Mouse (Mus musculus): ENCODE measurements around the gene Fbrs.
A peak's percentile ranks its signal among the peaks of the same experiment; 100 is the strongest.
"Not testable (repeated sequence)": the region's sequence is repeated elsewhere in the genome, so short reads cannot be mapped to it uniquely, and the experiment has no call there.

Fbrs gene

GRCm38 (mm10) chr7:127478635-127479317 is at the start of gene Fbrs:
Gene Fbrs, plus strand, starts transcription at chr7:127479199.
- ATAC-seq (ENCODE audit: low TSS enrichment): peak; percentile 51

GRCm38 (mm10) chr7:127435206-127435605 is 43.8 kb upstream of the Fbrs start:
- ATAC-seq (ENCODE audit: low TSS enrichment): no peak

GRCm38 (mm10) chr7:127437724-127438123 is 41.3 kb upstream of the Fbrs start:
- no peak for ATAC-seq (ENCODE audit: low TSS enrichment)

- no peak for ATAC-seq (ENCODE audit: low TSS enrichment)
Measured at GRCm38 (mm10) chr7:127443976-127444375, 35.0 kb upstream of the Fbrs start.

- peak; percentile 82 for ATAC-seq (ENCODE audit: low TSS enrichment)
Measured at GRCm38 (mm10) chr7:127448521-127449300, 30.3 kb upstream of the Fbrs start, which contains the start of gene Zfp689. Gene Zfp689, minus strand, starts transcription at chr7:127449158.

- ATAC-seq (ENCODE audit: low TSS enrichment): no peak
Measured at GRCm38 (mm10) chr7:127449966-127450365, 29.0 kb upstream of the Fbrs start.

- ATAC-seq (ENCODE audit: low TSS enrichment): no peak
Measured at GRCm38 (mm10) chr7:127453056-127453455, 25.9 kb upstream of the Fbrs start.

GRCm38 (mm10) chr7:127454905-127455304 is 24.1 kb upstream of the Fbrs start:
- ATAC-seq (ENCODE audit: low TSS enrichment): no peak

- ATAC-seq (ENCODE audit: low TSS enrichment): not testable (repeated sequence)
Measured at GRCm38 (mm10) chr7:127458371-127459122, 20.5 kb upstream of the Fbrs start.

GRCm38 (mm10) chr7:127459311-127459710 is 19.7 kb upstream of the Fbrs start, which contains the start of gene Prr14:
Gene Prr14, plus strand, starts transcription at chr7:127459611.
- ATAC-seq (ENCODE audit: low TSS enrichment): not testable (repeated sequence)

GRCm38 (mm10) chr7:127465191-127465590 is 13.8 kb upstream of the Fbrs start:
- no peak for ATAC-seq (ENCODE audit: low TSS enrichment)

GRCm38 (mm10) chr7:127465670-127466069 is 13.3 kb upstream of the Fbrs start:
- ATAC-seq (ENCODE audit: low TSS enrichment): not testable (repeated sequence)

- ATAC-seq (ENCODE audit: low TSS enrichment): no peak
Measured at GRCm38 (mm10) chr7:127466606-127467005, 12.4 kb upstream of the Fbrs start.

- ATAC-seq (ENCODE audit: low TSS enrichment): peak; percentile 10; the same call in 1 of the 2 replicates
Measured at GRCm38 (mm10) chr7:127470011-127470715, 8.8 kb upstream of the Fbrs start.

GRCm38 (mm10) chr7:127470743-127471645 is 8.0 kb upstream of the Fbrs start:
- ATAC-seq (ENCODE audit: low TSS enrichment): peak; percentile 87

- ATAC-seq (ENCODE audit: low TSS enrichment): peak; percentile 17; the same call in 1 of the 2 replicates
Measured at GRCm38 (mm10) chr7:127471646-127472010, 7.4 kb upstream of the Fbrs start.

GRCm38 (mm10) chr7:127472060-127472459 is 6.9 kb upstream of the Fbrs start:
- ATAC-seq (ENCODE audit: low TSS enrichment): no peak

GRCm38 (mm10) chr7:127473705-127474104 is 5.3 kb upstream of the Fbrs start:
- ATAC-seq (ENCODE audit: low TSS enrichment): no peak

GRCm38 (mm10) chr7:127474378-127475070 is 4.5 kb upstream of the Fbrs start:
- no peak for ATAC-seq (ENCODE audit: low TSS enrichment)

- ATAC-seq (ENCODE audit: low TSS enrichment): no peak
Measured at GRCm38 (mm10) chr7:127475186-127475740, 3.7 kb upstream of the Fbrs start.
